Comparison of ENCODE assay signal across 29 mouse cellular contexts in genomic region chr1:54168014-54168413, GRCm38 (mm10). TPM values are rescaled to one million over a fixed set of nuclear protein-coding genes. Genes with fewer than 3 reads are reported as not detected.
DNase-seq lines count a peak whose midpoint lies in the region; ATAC-seq and TF ChIP-seq lines count a peak whose summit lies in the region.
"Had no signal": no experiment of that assay in that cellular context is flagged by ENCODE, and none has a peak within 500 bp of the region (broad histone marks: within the 10 kb centered on the region; RNA-seq: fewer than 3 reads in every experiment).

No protein-coding gene starts in this region.

- no peak overlapping the region for H3K27ac ChIP-seq in heart, adult 2 months
- H3K27ac ChIP-seq: embryonic facial prominence, embryonic 13.5 days; embryonic facial prominence, embryonic 15.5 days; forebrain, embryonic 10.5 days; forebrain, embryonic 12.5 days had no signal

- no peaks in the 10 kb centered on the region for H3K27me3 ChIP-seq in heart, adult 2 months (ENCODE audit: control insufficient read depth, insufficient read depth, low read length)
- H3K27me3 ChIP-seq: CH12.LX; embryonic facial prominence, embryonic 13.5 days; embryonic facial prominence, embryonic 15.5 days; forebrain, embryonic 12.5 days; Patski had no signal

- WGBS in heart, adult 2 months: 87% methylated on average over 3 of the region's 3 CpGs

- no peak overlapping the region for H3K9ac ChIP-seq in heart, adult 2 months (ENCODE audit: low read depth, low read length)
- H3K9ac ChIP-seq: embryonic facial prominence, embryonic 13.5 days; embryonic facial prominence, embryonic 15.5 days; forebrain, embryonic 12.5 days had no signal

- intact Hi-C loops in left cerebral cortex, postnatal 36 days (cut with DNase I): no loop called here
- intact Hi-C loops in left cerebral cortex, postnatal 14 days (cut with DNase I): no loop called here
- intact Hi-C loops in heart, adult 2 months (cut with DNase I): no loop called here

- no peak for TF ChIP-seq POLR2A in heart, adult 2 months (IDR thresholded peaks at IDR 0.05; ENCODE audit: insufficient read depth, low read depth, low read length)

- TF ChIP-seq CTCF in heart, adult 2 months (IDR thresholded peaks at IDR 0.05): no peak

- H3K79me2 ChIP-seq in heart, adult 2 months (replicated peaks; ENCODE audit: control insufficient read depth, insufficient read depth, low read length): no peaks in the 10 kb centered on the region

- TF ChIP-seq EP300 in heart, adult 2 months (IDR thresholded peaks at IDR 0.05; ENCODE audit: insufficient read depth, low read depth, low read length): no peak

- ATAC-seq in frontal cortex, adult (ENCODE audit: low TSS enrichment): peak; percentile 64
- ATAC-seq: activated CD4-positive, CD25-positive, alpha-beta regulatory T cell, adult 4 months; CD4-positive, CD25-positive, alpha-beta regulatory T cell, adult 4 months; forebrain, embryonic 14.5 days; forebrain, embryonic 16.5 days; Patski had no signal

- DNase-seq in frontal cortex, postnatal 14 days (ENCODE audit: low spot score in 2 of 2): no peak
- DNase-seq in left cerebral cortex, postnatal 36 days (ENCODE audit: low spot score in 2 of 2): peak; percentile 22 to 29
- no peak for DNase-seq in left cerebral cortex, postnatal 14 days (ENCODE audit: low spot score in 2 of 2)
- no peak for DNase-seq in heart, adult 2 months
- DNase-seq: adrenal gland, adult 8-10 months; adrenal gland, postnatal 14 days; adrenal gland, postnatal 36 days; B cell, adult 2 months; cerebellum, adult 11 months; cerebellum, adult 18-20 months; cerebellum, adult 8-10 months; cerebellum, adult 9-11 months; cerebellum, postnatal 14 days; cerebellum, postnatal 36 days; embryo, embryonic 11 days had no signal

- H3K36me3 ChIP-seq in heart, adult 2 months (ENCODE audit: control insufficient read depth, insufficient read depth, low read length): no peaks in the 10 kb centered on the region
- H3K36me3 ChIP-seq: embryonic facial prominence, embryonic 13.5 days; embryonic facial prominence, embryonic 15.5 days; forebrain, embryonic 10.5 days; forebrain, embryonic 12.5 days; G1E had no signal

- no peaks in the 10 kb centered on the region for H3K4me1 ChIP-seq in heart, adult 2 months (ENCODE audit: control insufficient read depth, insufficient read depth, low read length)
- H3K4me1 ChIP-seq: embryonic facial prominence, embryonic 13.5 days; embryonic facial prominence, embryonic 15.5 days; forebrain, embryonic 10.5 days; forebrain, embryonic 12.5 days had no signal

- H3K4me3 ChIP-seq in heart, adult 2 months: no peak overlapping the region
- H3K4me3 ChIP-seq: embryonic facial prominence, embryonic 13.5 days; embryonic facial prominence, embryonic 15.5 days; erythroblast, embryonic 14.5 days; forebrain, embryonic 10.5 days; forebrain, embryonic 12.5 days had no signal

RNA-seq across cellular contexts. Expression of gene Hecw2, which starts 27.0 kb away (rescaled TPM):
- total RNA-seq in left cerebral cortex, postnatal 36 days (2021): 10 to 100 TPM; 52.3 to 75.0 TPM
- 10 to 100 TPM; 56.7 to 59.8 TPM for total RNA-seq in left cerebral cortex, postnatal 14 days (2021)
- 10 to 100 TPM; 11.9 to 18.8 TPM for total RNA-seq in heart, adult 2 months (2021)
- polyA plus RNA-seq in heart, adult 2 months (2012; rRNA removed): 1.6 and 3.0 TPM in 2 replicates
- total RNA-seq: common myeloid progenitor, adult 5-6 weeks had no signal
- polyA plus RNA-seq: CD4-positive, CD25-positive, alpha-beta regulatory T cell, adult 4 months; erythroblast, embryonic 14.5 days; G1E had no signal

Comparison
In these comparisons a context has a peak if more than half of its experiments do, and no peak if none do; other contexts are left out.
1. DNase-seq: peak in left cerebral cortex, postnatal 36 days (2 of 2); none in frontal cortex, postnatal 14 days (0 of 2), left cerebral cortex, postnatal 14 days (0 of 2) and heart, adult 2 months (0 of 2).